Mouse (Mus musculus) liver, adult 2 months (tissue): ENCODE data around the gene Efnb3. TPM values are rescaled to one million over a fixed set of nuclear protein-coding genes. Genes with fewer than 3 reads are reported as not detected.

Source experiments
- DNase-seq: peaks from one replicate; pipeline ENCODE4 v3.0.0-alpha.2; 2011; ENCODE audit warnings: low read depth, low spot score; ENCODE audit errors: extremely low read depth
- H3K27ac ChIP-seq: fragments of 200-500 bp; replicated peaks from 2 replicates; pipeline ENCODE4 v1.5.1; 2012; ENCODE audit warnings: low read depth, mild to moderate bottlenecking, control low read depth, inconsistent platforms, low read length; ENCODE audit not compliant: insufficient read depth
- H3K27me3 ChIP-seq: fragments of 200-500 bp; 2 replicates; pipeline ENCODE4 v1.6.1; 2012; ENCODE audit warnings: mild to moderate bottlenecking, moderate library complexity, low read length, inconsistent platforms; ENCODE audit not compliant: control insufficient read depth, insufficient read depth
- H3K36me3 ChIP-seq: fragments of 200-500 bp; 2 replicates; pipeline ENCODE4 v1.6.1; 2012; ENCODE audit warnings: low read length, inconsistent platforms; ENCODE audit not compliant: control insufficient read depth, insufficient read depth
- H3K4me1 ChIP-seq: fragments of 200-500 bp; 2 replicates; pipeline ENCODE4 v1.6.1; 2011; ENCODE audit warnings: low read length; ENCODE audit not compliant: control insufficient read depth, insufficient read depth
- H3K4me3 ChIP-seq: fragments of 200-500 bp; 2 replicates; pipeline ENCODE4 v1.5.1; 2011; ENCODE audit warnings: low read depth, mild to moderate bottlenecking, control low read depth, low read length, moderate library complexity; ENCODE audit not compliant: insufficient read depth
- H3K79me2 ChIP-seq: fragments of 200-500 bp; 2 replicates; pipeline ENCODE4 v1.6.1; 2012; ENCODE audit warnings: inconsistent platforms, mild to moderate bottlenecking, low read length, moderate library complexity; ENCODE audit not compliant: control insufficient read depth, insufficient read depth
- H3K9ac ChIP-seq: fragments of 200-500 bp; 2 replicates; pipeline ENCODE4 v1.6.1; 2012; ENCODE audit warnings: low read depth, mild to moderate bottlenecking, control low read depth, inconsistent platforms, low read length
- CTCF ChIP-seq: fragments of 200-500 bp; IDR thresholded peaks from 2 replicates; pipeline ENCODE4 v1.5.1; 2011; ENCODE audit warnings: low read depth, low read length, control low read depth
- POLR2A ChIP-seq: fragments of 200-500 bp; IDR thresholded peaks from 2 replicates; pipeline ENCODE4 v1.6.1; 2011; ENCODE audit warnings: low read length, control low read depth; ENCODE audit not compliant: insufficient read depth; ENCODE audit errors: extremely low read depth
- WGBS: fragments of 180-500 bp; shearing (Covaris S2); methylation state at CpG from one replicate; pipeline ENCODE4 v1.1.7; 2018; 5-methylcytosine and 5-hydroxymethylcytosine counted together
- polyA plus RNA-seq: library from polyadenylated mRNA; depleted of rRNA; stranded (reverse); fragments of >200 nt; gene quantifications from 2 replicates; pipeline ENCODE4 v1.2.3, GENCODE M21; 2012
- total RNA-seq: library from RNA; depleted of rRNA; stranded (reverse); fragments of >200 nt; gene quantifications from 2 replicates; pipeline ENCODE4 v1.2.3, GENCODE M21; 2014

Gene Efnb3
- total and polyA plus RNA-seq, 2 experiments, result 0.17 TPM; not detected in 1

- WGBS, result 48% methylated on average over 9 of the region's 9 CpGs
- H3K9ac ChIP-seq, result no peak overlapping the region
- no peaks in the 10 kb centered on the region for H3K27me3 ChIP-seq
- H3K4me1 ChIP-seq, result peaks cover 6% of the 10 kb centered on the region
- no peak overlapping the region for H3K4me3 ChIP-seq
- TF ChIP-seq CTCF (no peak), POLR2A (no peak)
- DNase-seq, result no peak
- no peak overlapping the region for H3K27ac ChIP-seq
- peaks cover 18% of the 10 kb centered on the region for H3K79me2 ChIP-seq
- peaks cover 4% of the 10 kb centered on the region; the same call in 1 of the 2 replicates for H3K36me3 ChIP-seq
Observed at GRCm38 (mm10) chr11:69582230-69582805, 22.3 kb upstream of the Efnb3 start.

GRCm38 (mm10) chr11:69581814-69582213 is 21.8 kb upstream of the Efnb3 start:
- H3K79me2 ChIP-seq, result peaks cover 18% of the 10 kb centered on the region
- WGBS, result under 1% methylated on average over 8 of the region's 8 CpGs
- peak overlapping the region; percentile 59 for H3K9ac ChIP-seq
- peaks cover 6% of the 10 kb centered on the region for H3K4me1 ChIP-seq
- TF ChIP-seq POLR2A (no peak), CTCF (no peak)
- H3K27ac ChIP-seq, result no peak overlapping the region
- no peaks in the 10 kb centered on the region for H3K27me3 ChIP-seq
- no peaks in the 10 kb centered on the region for H3K36me3 ChIP-seq
- DNase-seq, result no peak
- H3K4me3 ChIP-seq, result peak overlapping the region; percentile 74

DNA sequence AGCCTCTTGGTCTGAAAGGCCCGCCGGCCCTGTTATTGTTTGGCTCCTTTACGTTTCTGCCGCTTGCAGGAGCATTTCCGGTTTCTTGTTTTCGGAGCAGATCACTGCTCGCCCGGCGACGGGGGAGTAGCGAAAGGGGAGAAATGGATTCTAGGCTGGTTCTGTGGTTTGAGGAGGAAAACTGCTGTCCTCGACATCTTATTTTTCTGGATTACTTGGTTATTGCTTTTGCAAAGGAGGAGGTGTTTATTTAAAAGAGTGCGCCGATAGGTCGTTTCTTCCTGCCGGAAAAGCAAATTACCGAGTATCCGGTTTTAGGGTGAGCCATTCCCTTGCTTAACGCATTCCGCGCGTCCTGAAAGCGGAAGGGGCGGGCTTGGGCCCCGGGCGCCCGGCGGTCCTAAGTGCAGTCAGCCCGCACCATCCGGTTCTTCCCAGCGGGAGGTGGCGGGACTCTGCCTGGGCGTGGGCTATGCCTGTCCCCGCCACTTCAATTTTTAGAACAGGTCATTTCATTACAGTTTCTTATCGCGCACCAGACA is 21.2 kb upstream of the Efnb3 start:
- H3K27ac ChIP-seq, result peak overlapping the region; percentile 85
- H3K4me3 ChIP-seq, result peak overlapping the region; percentile 74
- H3K4me1 ChIP-seq, result peaks cover 6% of the 10 kb centered on the region
- H3K79me2 ChIP-seq, result peaks cover 18% of the 10 kb centered on the region
- peak; percentile 91 for DNase-seq
- TF ChIP-seq CTCF (no peak), POLR2A (0 out of 2 replicates have a peak, but pooled peaks have one; percentile 16)
- H3K36me3 ChIP-seq, result no peaks in the 10 kb centered on the region
- H3K27me3 ChIP-seq, result no peaks in the 10 kb centered on the region
- H3K9ac ChIP-seq, result peak overlapping the region; percentile 77
- under 1% methylated on average over 36 of the region's 36 CpGs for WGBS

DNA sequence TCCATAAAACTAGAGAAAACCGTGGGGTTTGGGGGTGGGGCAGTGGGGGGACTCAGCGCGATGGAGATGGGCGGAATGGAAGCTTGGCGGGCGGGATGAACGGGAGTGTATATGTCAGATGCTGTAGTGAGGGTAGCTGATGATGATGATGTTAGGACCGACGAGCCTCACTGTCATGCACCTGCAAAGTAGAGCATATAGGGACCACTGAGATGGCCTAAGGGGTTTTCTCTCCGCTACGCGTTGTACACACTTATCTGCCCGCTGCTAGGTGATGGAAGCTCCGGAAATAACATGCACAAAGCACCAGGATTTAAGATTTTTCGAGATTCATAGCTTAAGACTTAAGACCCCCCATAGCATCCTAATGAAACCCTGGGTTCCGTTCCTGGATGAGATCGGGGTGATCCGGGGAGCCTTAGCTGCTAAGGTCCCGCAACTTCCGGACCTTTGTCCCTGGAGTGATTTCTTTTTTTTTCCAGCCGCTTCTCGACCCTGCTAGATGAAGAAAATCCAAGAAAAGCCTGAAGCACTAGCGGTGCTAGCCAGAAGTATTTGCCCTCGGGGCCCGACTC is 20.7 kb upstream of the Efnb3 start:
- peaks cover 6% of the 10 kb centered on the region for H3K4me1 ChIP-seq
- H3K27me3 ChIP-seq, result no peaks in the 10 kb centered on the region
- no peak for DNase-seq
- H3K9ac ChIP-seq, result peak overlapping the region; percentile 77
- under 1% methylated on average over 25 of the region's 25 CpGs for WGBS
- H3K4me3 ChIP-seq, result peak overlapping the region; percentile 74
- peak overlapping the region; percentile 85 for H3K27ac ChIP-seq
- no peaks in the 10 kb centered on the region for H3K36me3 ChIP-seq
- peaks cover 18% of the 10 kb centered on the region for H3K79me2 ChIP-seq
- no peak for TF ChIP-seq CTCF
- TF ChIP-seq POLR2A, result no peak

- peak within 1 kb of the TSS; percentile 84 for H3K4me3 ChIP-seq
- no peaks in the 10 kb centered on the region for H3K27me3 ChIP-seq
- H3K4me1 ChIP-seq, result peaks cover 6% of the 10 kb centered on the region
- H3K9ac ChIP-seq, result peak within 1 kb of the TSS; percentile 77
- DNase-seq, result peak; percentile 92
- peak within 1 kb of the TSS; percentile 85 for H3K27ac ChIP-seq
- WGBS, result under 1% methylated on average over 13 of the region's 13 CpGs
- 0 out of 2 replicates have a peak, but pooled peaks have one; percentile 1 for TF ChIP-seq CTCF
- TF ChIP-seq POLR2A, result 0 out of 2 replicates have a peak, but pooled peaks have one; percentile 22
- H3K36me3 ChIP-seq, result no peaks in the 10 kb centered on the region
- H3K79me2 ChIP-seq, result peaks cover 18% of the 10 kb centered on the region
Observed at GRCm38 (mm10) chr11:69580091-69580514, 20.1 kb upstream of the Efnb3 start, which contains the start of the genes Wrap53 and Trp53. Gene Wrap53, minus strand, starts transcription at chr11:69580255. Gene Trp53, plus strand, starts transcription at chr11:69580359.
